Mouse (Mus musculus) olfactory bulb, adult 2 months (tissue): ENCODE measurements at regions not wholly inside any gene's neighbourhood (a gene's known extent, or its start where the extent isn't known, plus 50 kb on each side); places are given as distances from the start of the nearest gene placed in this dataset.

Source experiments
- H3K27ac ChIP-seq: fragments of 200-500 bp; 2 replicates; pipeline ENCODE4 v1.5.1; 2012; ENCODE audit warnings: low read depth, low read length; ENCODE audit not compliant: insufficient read depth
- H3K4me1 ChIP-seq: fragments of 200-500 bp; 2 replicates; pipeline ENCODE4 v1.6.1; 2012; ENCODE audit warnings: low read length; ENCODE audit not compliant: control insufficient read depth, insufficient read depth
- H3K4me3 ChIP-seq: fragments of 200-500 bp; 2 replicates; pipeline ENCODE4 v1.5.1; 2012; ENCODE audit warnings: mild to moderate bottlenecking, low read depth, low read length, moderate library complexity; ENCODE audit not compliant: insufficient read depth
- CTCF ChIP-seq: fragments of 200-500 bp; IDR thresholded peaks from 2 replicates; pipeline ENCODE4 v1.5.1; 2012; ENCODE audit warnings: low read depth, mild to moderate bottlenecking, low read length, moderate library complexity; ENCODE audit not compliant: insufficient read depth
- POLR2A ChIP-seq: fragments of 200-500 bp; IDR thresholded peaks from 2 replicates; pipeline ENCODE4 v1.6.1; 2012; ENCODE audit warnings: mild to moderate bottlenecking, low read depth, low read length, moderate library complexity; ENCODE audit not compliant: insufficient read depth
- WGBS: fragments of 180-500 bp; shearing (Covaris S2); methylation state at CpG from one replicate; pipeline ENCODE4 v1.1.7; 2018; 5-methylcytosine and 5-hydroxymethylcytosine counted together

GRCm38 (mm10) chr7:125358016-125358415, 86.5 kb upstream of the Kdm8 start:
- TF ChIP-seq POLR2A (no peak), CTCF (no peak)
- H3K4me1 ChIP-seq: no peaks in the 10 kb centered on the region
- no peak overlapping the region for H3K4me3 ChIP-seq
- 74% methylated on average over 4 of the region's 4 CpGs for WGBS
- no peak overlapping the region for H3K27ac ChIP-seq

- Histone ChIP-seq H3K27ac (no peak overlapping the region), H3K4me1 (no peaks in the 10 kb centered on the region), H3K4me3 (no peak overlapping the region)
- WGBS: 78% methylated on average over 2 of the region's 2 CpGs
- TF ChIP-seq CTCF: no peak
- no peak for TF ChIP-seq POLR2A
Measured at GRCm38 (mm10) chr7:125383021-125383420, 61.5 kb upstream of the Kdm8 start.

- no peak for TF ChIP-seq CTCF
- no peak for TF ChIP-seq POLR2A
- WGBS: 80% methylated on average over 4 of the region's 4 CpGs
- Histone ChIP-seq H3K4me3 (no peak overlapping the region), H3K4me1 (no peaks in the 10 kb centered on the region), H3K27ac (no peak overlapping the region)
Measured at GRCm38 (mm10) chr7:125384171-125384570, 60.3 kb upstream of the Kdm8 start.

GRCm38 (mm10) chr7:125392536-125392935, 51.9 kb upstream of the Kdm8 start:
- H3K4me3 ChIP-seq: no peak overlapping the region
- 49% methylated on average over 3 of the region's 3 CpGs for whole genome bisulfite sequencing
- H3K27ac ChIP-seq: no peak overlapping the region
- TF ChIP-seq POLR2A (no peak), CTCF (no peak)
- peaks cover 7% of the 10 kb centered on the region for H3K4me1 ChIP-seq

- H3K4me1 ChIP-seq: peaks cover 7% of the 10 kb centered on the region
- H3K4me3 ChIP-seq: peak overlapping the region; percentile 41
- TF ChIP-seq POLR2A: no peak
- TF ChIP-seq CTCF: no peak
- WGBS: under 1% methylated on average over 16 of the region's 16 CpGs
- no peak overlapping the region; the same call in 1 of the 2 replicates for H3K27ac ChIP-seq
Measured at GRCm38 (mm10) chr7:125393228-125393627, 51.2 kb upstream of the Kdm8 start.

- Histone ChIP-seq H3K4me1 (peaks cover 9% of the 10 kb centered on the region), H3K27ac (no peak overlapping the region), H3K4me3 (peak overlapping the region; percentile 41)
- TF ChIP-seq CTCF (peak; percentile 95), POLR2A (no peak)
- under 1% methylated on average over 33 of the region's 33 CpGs for WGBS
Measured at GRCm38 (mm10) chr7:125393654-125394346, 50.7 kb upstream of the Kdm8 start.
